Mouse (Mus musculus): Measurements from ENCODE around the gene Lrch2. TPM values are rescaled to one million over a fixed set of nuclear protein-coding genes. Genes with fewer than 3 reads are reported as not detected.

Gene Lrch2
- polyA plus RNA-seq (2012; rRNA removed; ENCODE audit: low replicate concordance), result 0.27 and 2.1 TPM in 2 replicates

DNA sequence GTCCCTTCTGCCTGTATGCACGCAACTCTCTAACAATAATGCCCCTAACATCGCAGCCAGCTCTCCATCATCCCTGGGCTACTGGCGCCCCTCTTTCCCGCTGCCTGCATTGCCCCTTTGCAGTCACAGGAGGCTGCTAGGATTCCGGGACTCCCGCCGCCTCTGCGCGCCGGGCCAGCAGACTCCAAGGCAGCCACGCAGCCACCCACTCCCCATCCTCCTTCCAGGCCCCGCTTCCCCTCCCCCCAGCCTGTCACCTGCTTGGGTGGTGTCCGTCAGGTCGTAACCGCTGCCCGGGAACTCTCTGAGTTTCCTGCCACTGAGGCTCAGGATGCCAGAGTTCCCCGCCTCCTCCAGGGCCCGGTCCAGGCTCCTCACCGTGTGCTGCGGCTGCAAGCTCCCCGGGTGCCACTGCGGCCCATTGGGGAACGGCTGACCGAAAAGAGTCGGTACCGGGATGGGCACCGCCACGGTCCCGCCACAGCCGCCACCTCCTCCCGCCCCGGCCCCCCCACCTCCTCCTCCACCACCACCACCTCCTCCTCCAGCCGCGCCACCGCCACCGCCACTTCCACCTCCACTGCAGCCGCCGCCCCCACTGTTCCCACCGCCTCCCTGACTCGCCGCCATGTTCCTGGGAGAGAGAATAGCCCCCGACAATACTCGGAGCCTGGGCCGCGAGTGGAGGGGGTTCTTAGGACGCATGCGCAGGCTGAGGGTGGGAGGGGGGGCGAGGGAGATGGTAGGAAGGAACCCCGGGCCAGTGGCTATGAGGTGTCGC is at the start of gene Lrch2:
Gene Lrch2, minus strand, starts transcription at position 661 of the 781 bp plus-strand sequence.

DNA sequence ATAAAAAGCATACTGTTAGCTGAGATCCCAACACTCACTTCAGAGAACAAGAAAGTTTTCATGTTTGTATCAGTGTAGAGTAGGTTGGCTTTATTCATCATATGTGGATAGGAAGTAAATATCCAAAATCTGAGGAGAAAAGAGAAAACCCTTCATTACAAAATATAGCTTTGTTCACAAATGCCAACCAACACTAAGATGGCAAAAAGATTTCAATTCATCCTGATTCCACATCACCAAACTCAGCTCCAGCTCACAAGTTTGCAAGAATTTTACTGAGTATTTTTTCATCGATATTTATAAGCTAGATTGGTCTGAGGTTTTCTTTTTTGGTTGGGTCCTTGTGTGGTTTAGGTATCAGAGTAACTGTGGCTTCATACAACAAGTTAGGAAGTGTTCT is 100.3 kb downstream of the Lrch2 start, which contains the start of gene Vmn1r239-ps:
Gene Vmn1r239-ps, minus strand, starts transcription at position 101 of the 400 bp plus-strand sequence.

DNA sequence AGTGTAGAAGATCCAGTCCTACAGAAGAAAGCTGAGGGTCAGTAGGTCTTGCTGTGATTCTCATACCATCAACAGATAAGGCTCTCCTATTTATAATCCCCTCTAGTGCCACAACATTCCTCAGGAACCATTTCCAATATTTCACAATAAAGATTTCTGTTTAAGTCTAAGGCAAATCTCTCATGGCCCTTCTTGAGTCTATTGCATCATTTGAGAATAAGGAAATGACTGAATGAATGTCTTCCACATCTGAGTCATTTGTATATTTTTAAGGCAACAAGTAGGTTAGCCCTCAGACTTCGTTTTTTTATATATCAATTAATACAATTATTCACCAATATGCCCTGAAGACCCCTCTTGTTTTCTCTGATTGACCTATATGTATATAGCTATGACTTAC is 124.8 kb downstream of the Lrch2 start, which contains the start of gene Il13ra2:
Gene Il13ra2, minus strand, starts transcription at position 64 of the 400 bp plus-strand sequence.

Other genes starting within 250 kb of the Lrch2 start
- gene Il13ra2, start 124.9 kb downstream of the Lrch2 start, polyA plus RNA-seq (2012; rRNA removed; ENCODE audit: low replicate concordance), result 0.11 and 0.13 TPM in 2 replicates
- gene Vmn1r239-ps, start 100.4 kb downstream of the Lrch2 start, polyA plus RNA-seq (2012; rRNA removed; ENCODE audit: low replicate concordance), result not detected in 2 replicates
- gene Gm15128, start 211.9 kb upstream of the Lrch2 start, polyA plus RNA-seq (2012; rRNA removed; ENCODE audit: low replicate concordance), result not detected in 2 replicates

Measured in subcutaneous adipose tissue, adult 2 months (tissue).